Mouse (Mus musculus) right cerebral cortex, postnatal 14 days (tissue): Measurements from ENCODE around the gene Esam.

Experiments used
- DNase-seq: peaks from one replicate; pipeline ENCODE4 v3.0.0; 2022

Gene Esam

DNA sequence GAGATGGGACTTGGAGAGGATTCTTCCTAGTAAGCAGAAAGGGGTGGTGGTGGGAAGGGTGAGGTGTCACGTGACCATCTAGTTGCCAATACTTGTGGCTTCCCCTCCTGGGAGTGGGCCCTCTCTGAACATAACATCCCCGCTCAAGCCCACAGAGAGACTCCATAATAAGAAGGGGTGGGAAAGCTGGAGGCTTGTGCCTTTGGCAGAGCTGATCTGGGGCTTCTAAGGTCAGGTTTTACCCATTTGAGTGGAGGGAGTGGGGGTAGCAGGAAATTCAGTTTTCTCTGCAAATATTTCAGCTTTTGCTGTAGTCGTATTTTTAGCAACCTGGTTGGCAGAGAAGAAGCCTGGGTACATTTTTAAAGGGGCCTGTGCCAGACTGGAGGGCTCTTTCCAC lies 28.5 kb downstream of the Esam start:
- peak; percentile 28 for DNase-seq

DNA sequence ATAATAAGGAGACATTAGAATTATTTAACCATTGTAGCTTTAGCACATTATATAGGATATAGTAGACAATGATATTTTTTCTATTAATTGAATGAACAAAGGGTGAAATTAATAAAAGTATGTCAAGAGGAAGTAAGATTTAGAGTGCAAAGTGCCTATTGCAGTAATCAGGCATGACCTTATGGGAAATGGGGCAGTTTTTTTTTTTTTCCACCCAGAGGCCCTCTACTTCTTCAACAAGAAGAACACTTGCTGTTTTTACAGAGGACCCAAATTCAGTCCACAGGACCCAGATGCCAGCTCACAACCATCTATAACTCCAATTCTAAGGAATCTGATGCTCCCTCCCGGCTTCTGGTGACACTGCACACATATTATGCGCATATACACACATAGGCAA lies 32.7 kb downstream of the Esam start:
- no peak for DNase-seq

DNA sequence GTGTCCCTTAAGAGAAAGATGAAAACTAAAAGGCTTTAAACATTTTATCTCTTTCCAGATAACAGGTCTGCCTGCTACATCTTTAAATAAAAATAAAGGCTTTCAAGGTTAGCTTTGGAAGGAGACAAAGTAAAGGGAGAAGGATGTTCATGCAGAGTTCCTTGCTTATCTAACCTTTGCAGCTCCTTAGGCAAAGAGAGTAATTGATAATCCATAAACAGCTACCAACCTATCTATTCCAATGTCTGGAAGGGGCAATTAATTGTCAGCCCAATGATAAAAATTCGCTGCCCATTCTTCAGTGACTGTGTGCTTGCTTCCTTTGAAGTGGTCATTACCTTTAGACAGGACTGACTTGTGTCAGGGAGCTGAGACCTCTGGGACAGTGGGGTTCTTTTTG lies 35.9 kb downstream of the Esam start:
- no peak for DNase-seq

DNA sequence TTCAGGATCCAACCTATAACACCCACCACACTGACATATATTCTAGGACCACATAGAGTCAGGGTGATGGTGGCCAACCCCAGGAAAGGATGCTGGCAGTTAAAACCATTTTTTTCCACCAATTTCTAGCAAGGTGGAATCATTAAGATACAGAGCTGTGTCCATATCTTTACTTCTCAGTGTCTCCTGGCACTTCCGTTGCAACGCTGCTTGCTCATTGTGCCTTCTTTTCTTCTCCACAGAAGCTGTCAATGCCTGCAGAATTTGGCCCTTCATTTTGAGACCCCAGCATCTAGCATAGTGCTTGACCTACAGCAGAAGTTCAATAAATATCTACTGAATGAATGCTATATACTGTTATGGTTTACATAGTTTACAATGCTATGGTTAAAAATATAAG lies 39.1 kb downstream of the Esam start:
- DNase-seq, result no peak

DNA sequence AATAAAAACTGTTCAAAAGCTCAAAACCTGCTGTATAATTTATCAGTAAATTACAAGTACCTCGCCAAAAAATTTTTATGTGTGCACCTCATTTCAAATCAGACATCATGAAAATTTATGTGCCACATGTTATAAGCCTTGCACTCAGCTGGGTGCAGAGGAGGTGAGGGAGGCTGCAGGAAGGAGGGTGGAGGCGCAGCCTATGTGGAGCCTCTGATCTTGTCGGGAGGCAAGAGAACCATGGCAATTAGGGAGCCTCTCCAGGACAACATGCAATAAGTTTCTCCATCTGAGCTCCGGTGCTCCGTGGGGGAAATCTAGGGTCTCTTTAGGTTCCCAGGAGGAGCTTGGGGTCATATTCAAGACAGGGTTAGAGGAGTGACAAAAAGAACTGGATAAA lies 39.6 kb downstream of the Esam start:
- DNase-seq, result no peak

DNA sequence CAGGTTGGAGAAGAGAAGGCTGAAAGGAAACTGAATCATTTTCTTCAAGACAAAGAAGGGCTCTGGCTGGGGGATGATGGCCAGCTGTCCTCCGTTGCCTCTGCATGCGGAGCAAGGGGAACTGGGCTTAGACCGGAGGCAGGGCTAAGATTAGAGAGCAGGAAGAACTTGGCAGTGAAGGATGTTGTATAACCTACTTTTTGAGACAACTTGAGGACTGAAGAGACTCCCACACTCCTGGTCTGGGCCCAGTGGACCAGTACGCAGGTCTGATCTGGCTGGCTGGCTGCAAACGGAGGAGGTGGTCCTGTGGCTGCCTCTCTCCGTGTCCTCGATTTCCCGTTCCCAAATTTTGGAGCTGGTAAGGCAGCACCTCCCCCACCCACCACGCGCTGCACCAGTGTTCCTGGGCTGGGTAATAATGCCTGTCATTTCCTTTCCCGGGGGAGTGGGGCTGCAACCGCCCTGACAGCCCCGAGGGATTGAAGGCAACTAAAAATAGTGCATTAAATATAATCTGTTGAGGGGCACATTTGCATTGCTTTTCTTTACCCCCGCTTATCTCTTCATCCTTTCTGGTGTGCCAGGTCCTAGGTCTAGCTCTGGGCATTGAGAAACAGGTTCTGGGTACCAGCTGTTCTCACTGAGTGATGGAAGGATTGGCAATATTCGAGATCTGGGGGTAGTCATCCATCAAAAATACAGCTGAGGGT lies 40.2 kb downstream of the Esam start:
- peak; percentile 64 for DNase-seq

DNA sequence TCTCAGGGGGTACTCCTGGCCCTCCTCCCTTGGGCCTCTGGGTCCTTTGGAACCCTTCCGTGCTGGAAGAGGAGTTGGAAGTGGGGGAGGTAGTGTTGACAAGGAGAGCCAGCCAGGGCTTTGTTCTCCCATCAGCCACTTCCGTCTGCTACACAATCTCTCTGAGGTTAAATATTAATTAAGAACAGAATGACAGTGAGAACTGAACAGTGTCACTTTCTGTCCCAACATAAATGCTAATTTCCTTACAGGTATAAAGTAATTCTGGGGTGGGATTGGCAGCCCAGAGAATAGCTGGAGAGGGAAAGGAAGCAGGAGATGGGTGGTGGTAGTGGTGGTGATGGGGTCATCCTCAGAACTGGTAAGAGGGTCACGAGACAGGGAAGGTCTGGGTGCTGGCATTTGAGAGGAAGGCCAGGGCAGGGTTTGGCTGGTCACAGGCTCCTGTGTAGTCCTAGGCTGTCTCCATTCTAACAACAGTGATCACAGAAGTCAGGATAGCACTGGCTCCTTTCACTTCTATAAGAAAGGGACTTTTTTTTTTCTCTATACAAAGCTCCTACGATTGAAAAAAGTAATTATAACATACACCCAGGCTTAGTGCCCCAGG lies 40.8 kb downstream of the Esam start:
- DNase-seq, result no peak

DNA sequence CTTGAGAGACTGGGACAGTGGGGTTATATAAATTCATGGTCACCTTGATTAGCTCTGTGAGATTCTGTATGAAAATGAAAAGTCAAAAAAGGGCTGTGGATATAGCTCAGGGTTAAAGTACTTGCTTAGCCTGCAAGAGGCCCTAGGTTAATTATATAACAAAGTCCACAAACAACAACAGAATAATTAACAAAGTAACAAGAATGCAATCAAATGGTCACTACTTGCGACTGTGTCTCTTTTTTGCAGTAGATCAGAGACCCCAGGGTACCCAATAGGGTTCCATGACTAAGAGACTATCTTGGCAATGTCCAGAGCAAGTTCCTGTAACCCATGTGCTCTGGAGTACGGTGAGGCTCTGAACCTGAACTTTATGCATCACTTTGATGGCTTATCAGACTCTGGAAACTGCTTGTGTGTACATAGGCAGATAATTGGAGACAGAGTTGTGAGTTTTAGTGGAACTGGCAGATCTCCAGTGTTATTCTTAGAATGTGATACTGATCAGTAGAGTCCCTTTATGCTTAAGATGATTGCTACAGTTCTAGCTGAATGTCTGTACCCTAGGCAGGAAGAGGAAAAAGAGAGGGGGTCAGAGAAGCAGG lies 41.5 kb downstream of the Esam start:
- DNase-seq, result no peak

DNA sequence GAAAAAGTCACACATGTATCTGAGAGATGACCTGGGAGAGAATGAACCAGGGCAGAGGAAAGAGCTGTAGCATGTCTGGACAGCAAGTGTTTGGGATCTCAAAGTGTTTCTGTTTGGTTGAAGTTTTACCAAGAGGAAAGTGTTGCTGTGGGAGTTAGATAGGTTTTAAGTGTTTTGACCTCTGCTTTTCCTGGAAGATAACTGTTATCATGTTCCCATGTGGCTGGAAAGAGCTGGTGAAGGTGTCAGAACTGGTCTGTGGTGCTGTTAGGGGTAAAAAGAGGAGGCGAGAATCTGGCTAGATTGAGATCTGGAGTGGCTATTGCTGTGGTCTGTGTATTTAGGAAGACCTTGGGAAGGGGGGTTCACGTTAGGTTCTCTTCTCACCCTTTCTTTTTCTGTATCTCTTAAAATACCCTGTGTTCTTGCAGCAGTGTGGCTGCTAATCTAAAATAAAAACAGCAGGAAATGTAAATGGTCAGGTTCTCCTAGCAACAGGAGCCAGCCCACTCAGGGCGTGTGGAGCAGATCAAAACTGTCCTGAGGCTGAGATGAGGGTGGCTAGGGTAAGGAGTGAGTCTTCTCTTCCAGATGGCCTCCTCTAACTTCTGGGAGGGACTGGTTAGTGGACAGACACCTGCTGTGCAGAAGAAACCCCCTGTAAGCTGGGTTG lies 44.5 kb downstream of the Esam start:
- no peak for DNase-seq

DNA sequence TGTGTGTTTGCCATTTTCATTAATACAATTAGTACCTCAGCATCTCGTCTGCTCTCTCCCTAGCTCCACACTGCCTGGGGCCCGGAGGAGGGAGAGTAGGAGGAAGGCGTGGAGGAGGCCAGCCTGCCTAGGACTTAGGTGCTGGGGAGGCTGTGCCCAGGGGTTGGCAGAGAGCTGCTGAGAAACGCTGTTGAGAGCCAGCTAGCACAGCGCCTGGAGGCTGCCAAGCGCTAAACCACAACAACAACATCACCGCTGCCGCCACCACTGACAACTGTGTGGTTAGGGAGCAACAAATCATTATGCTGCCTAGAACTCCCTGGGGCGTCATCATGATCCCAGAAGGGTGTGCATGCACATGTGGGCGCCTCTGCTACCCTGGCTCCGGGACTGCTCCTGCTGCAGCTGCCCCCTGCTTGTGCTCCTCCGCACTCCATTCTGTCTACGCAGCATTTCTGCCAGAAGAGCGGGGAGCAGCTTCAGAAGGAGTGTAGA lies 48.6 kb downstream of the Esam start:
- DNase-seq, result peak; percentile 29

DNA sequence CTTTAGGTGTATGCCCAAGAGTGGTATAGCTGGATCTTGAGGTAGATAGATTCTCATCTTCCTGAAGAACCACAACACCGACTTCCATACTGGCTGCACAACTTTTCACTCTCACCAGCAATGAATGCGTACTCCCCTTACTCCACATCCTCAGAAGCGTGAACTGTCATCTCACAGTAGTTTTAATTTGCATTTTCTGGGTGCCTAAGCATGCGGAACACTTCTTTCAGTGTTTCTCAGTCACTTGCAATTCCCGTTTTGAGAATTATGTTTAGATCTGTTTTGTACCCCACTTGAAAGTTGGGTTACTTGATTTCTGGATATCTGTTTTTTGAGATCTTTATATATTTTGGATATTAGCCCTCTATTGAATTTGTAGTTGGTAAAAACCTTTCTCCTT lies 55.7 kb downstream of the Esam start:
- DNase-seq, result no peak

DNA sequence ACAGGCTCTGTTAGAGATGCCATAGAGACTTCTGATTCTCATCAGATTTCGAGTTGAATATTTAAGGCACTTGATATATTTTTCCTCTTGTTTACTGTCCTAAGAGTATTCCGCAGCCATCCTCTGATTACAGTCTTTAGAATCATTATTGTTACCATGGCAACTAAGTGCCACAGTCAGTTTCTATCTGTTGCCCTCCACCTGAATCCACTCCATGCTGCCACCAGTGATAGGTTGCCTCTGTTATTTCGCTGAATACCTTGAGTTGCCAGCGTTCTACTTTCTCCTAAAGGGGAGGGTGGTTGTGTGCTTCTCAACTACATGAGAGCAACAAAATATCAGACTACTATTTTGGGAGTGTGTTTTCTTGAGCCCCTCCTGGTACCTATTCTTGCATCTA lies 58.8 kb downstream of the Esam start:
- no peak for DNase-seq
